Mouse (Mus musculus) midbrain, postnatal 0 days (tissue): Measurements from ENCODE around the gene Zfr2. TPM values are rescaled to one million over a fixed set of nuclear protein-coding genes. Genes with fewer than 3 reads are reported as not detected.

ENCODE experiments used
- ATAC-seq: fragments of 200-750 bp; cut with Nextera tagmentation; 2 replicates; pipeline ENCODE4 v1.8.0; 2017; ENCODE audit warnings: moderate number of reproducible peaks, mild to moderate bottlenecking, moderate TSS enrichment, moderate library complexity; ENCODE audit not compliant: low FRiP score
- DNase-seq: peaks from one replicate; pipeline ENCODE4 v3.0.0-alpha.2; 2015; ENCODE audit warnings: low spot score
- H3K27ac ChIP-seq: fragments of 300-500 bp; sonication (generic); 2 replicates; pipeline ENCODE4 v1.5.1; 2014; ENCODE audit warnings: low read depth, mild to moderate bottlenecking, low read length, mixed read lengths
- H3K27me3 ChIP-seq: fragments of 300-500 bp; sonication (generic); 2 replicates; pipeline ENCODE4 v1.6.1; 2014; ENCODE audit warnings: low read length, control low read depth, mixed read lengths; ENCODE audit not compliant: insufficient read depth
- H3K36me3 ChIP-seq: fragments of 300-500 bp; sonication (generic); 2 replicates; pipeline ENCODE4 v1.6.1; 2014; ENCODE audit warnings: low read length, control low read depth, mixed read lengths; ENCODE audit not compliant: insufficient read depth
- H3K4me1 ChIP-seq: fragments of 300-500 bp; sonication (generic); 2 replicates; pipeline ENCODE4 v1.6.1; 2014; ENCODE audit warnings: mild to moderate bottlenecking, control low read depth, antibody characterized with exemption, low read length, mixed read lengths; ENCODE audit not compliant: insufficient read depth
- H3K4me2 ChIP-seq: fragments of 300-500 bp; sonication (generic); 2 replicates; pipeline ENCODE4 v1.6.1; 2014; ENCODE audit warnings: low read depth, mild to moderate bottlenecking, low read length, mixed read lengths; ENCODE audit not compliant: poor library complexity, severe bottlenecking
- H3K4me3 ChIP-seq: fragments of 300-500 bp; sonication (generic); 2 replicates; pipeline ENCODE4 v1.5.1; 2014; ENCODE audit warnings: low read depth, mild to moderate bottlenecking, low read length, moderate library complexity
- H3K9ac ChIP-seq: fragments of 300-500 bp; sonication (generic); replicated peaks from 2 replicates; pipeline ENCODE4 v1.6.1; 2014; ENCODE audit warnings: mild to moderate bottlenecking, low read length, moderate library complexity, mixed read lengths; ENCODE audit not compliant: poor library complexity, severe bottlenecking
- H3K9me3 ChIP-seq: fragments of 300-500 bp; sonication (generic); 2 replicates; pipeline ENCODE4 v1.6.1; 2016; ENCODE audit warnings: low read length, control low read depth
- CTCF ChIP-seq: IDR thresholded peaks from 2 replicates; pipeline ENCODE4 v1.5.1; 2016; ENCODE audit warnings: antibody characterized with exemption, mild to moderate bottlenecking
- WGBS: fragments of 180-500 bp; shearing (Covaris S2); extraction: QIAGEN DNeasy Blood & Tissue Kit; methylation state at CpG from one replicate; pipeline ENCODE4 v1.1.7; 2014; 5-methylcytosine and 5-hydroxymethylcytosine counted together
- polyA plus RNA-seq: library from polyadenylated mRNA; unstranded; fragments of >200 nt; fragmentation: Nextera tagmentation; extraction: Ambion mirVana; gene quantifications from 2 replicates; pipeline ENCODE4 v1.2.1, GENCODE M21; 2015
- total RNA-seq: library from RNA; depleted of rRNA; stranded (reverse); fragments of >200 nt; gene quantifications from 2 replicates; pipeline ENCODE4 v1.2.3, GENCODE M21; 2014

Zfr2 gene
- total and polyA plus RNA-seq, 2 experiments from 2014 or later, result 25.3 to 61.3 TPM

DNA sequence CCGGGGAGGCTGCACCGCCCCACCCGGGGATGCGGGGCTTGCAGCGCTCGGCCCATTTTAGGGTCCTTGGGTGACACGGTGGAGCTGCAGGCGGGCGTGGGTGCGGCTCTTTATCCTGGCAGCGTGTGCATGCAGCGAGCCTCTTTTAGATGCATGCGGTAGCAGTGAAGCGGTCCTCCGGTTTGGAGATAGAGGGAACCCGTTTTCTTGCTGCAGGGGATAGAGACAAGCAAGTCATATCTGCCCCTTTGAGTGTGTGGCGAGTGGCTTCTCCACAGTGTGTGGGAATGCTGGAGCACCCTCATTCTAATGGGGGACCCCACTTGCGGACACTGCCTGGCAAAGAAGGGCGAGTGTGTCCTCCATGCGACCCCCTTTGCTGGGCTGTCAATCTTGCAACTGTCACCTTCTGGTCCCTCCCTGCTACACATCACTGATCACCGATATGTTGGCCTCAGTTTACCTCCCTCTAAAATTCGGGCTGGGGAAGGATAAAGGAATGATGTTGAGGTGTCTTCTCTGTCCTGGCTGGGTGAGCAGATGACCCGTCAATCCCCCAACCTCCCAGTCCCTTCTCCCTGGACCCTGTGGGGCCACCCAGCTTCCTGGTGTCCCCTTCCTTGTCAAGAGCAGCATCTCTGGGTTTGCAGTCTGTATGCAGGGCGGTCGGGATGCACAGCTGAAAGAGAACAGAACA lies 60.5 kb downstream of the Zfr2 start:
- Histone ChIP-seq H3K4me1 (peaks cover 18% of the 10 kb centered on the region), H3K36me3 (no peaks in the 10 kb centered on the region), H3K9ac (peak overlapping the region; percentile 92), H3K9me3 (no peaks in the 10 kb centered on the region), H3K27ac (peak overlapping the region; percentile 84), H3K4me2 (peak overlapping the region; percentile 94), H3K27me3 (no peaks in the 10 kb centered on the region), H3K4me3 (peak overlapping the region; percentile 70)
- no peak; the same call in 1 of the 2 replicates for ATAC-seq
- no peak; the same call in 1 of the 2 replicates for TF ChIP-seq CTCF
- WGBS, result 3% methylated on average over 25 of the region's 25 CpGs
- DNase-seq, result no peak

DNA sequence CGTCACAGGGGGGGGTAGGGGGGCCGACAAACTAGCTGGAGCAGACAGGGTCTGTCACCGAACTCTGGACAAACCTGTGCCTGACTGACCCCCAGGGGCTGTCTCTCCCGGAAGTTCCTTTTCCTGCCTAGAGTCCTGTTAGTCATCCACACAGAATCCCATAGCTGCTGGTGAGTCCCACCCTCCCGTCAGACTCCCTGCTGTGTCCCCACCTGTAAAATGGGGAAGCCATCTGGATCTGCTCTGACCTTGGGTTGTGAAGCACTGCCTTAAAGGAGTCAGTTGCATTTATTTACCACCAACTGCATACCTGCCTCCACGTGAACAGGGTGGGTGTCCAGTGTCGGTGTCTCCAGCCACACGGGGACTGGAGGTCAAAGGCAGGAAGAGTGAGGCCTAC lies 61.5 kb downstream of the Zfr2 start:
- WGBS, result 60% methylated on average over 8 of the region's 8 CpGs
- no peaks in the 10 kb centered on the region for H3K9me3 ChIP-seq
- peak overlapping the region; percentile 92 for H3K9ac ChIP-seq
- ATAC-seq, result no peak
- TF ChIP-seq CTCF, result no peak
- no peak overlapping the region for H3K27ac ChIP-seq
- peak overlapping the region; percentile 70 for H3K4me3 ChIP-seq
- H3K4me1 ChIP-seq, result peaks cover 18% of the 10 kb centered on the region
- H3K4me2 ChIP-seq, result peak overlapping the region; percentile 94
- H3K36me3 ChIP-seq, result no peaks in the 10 kb centered on the region
- DNase-seq, result no peak
- H3K27me3 ChIP-seq, result no peaks in the 10 kb centered on the region

DNA sequence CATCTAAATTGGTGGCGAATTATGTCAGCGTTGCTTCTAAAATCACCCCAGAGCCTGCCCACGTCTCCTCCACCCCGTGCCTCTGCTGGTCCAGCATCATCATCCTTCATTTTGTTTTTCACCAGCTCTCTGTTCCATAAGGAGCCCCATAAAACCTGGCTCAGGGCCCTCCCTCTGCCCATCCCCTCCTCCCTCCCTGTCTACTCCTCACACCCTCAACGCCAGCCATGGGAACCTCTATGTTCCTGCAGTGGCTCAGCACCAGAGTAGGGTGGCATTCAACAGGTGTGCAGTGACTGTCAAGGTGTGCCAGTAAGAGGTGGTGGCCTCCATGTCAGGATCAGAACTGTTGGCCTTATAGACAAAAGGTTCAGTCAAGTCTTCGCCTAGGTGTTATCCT lies 62.2 kb downstream of the Zfr2 start:
- DNase-seq (no peak), ATAC-seq (no peak)
- peak overlapping the region; percentile 94 for H3K4me2 ChIP-seq
- peaks cover 18% of the 10 kb centered on the region for H3K4me1 ChIP-seq
- no peaks in the 10 kb centered on the region for H3K36me3 ChIP-seq
- no peak overlapping the region for H3K27ac ChIP-seq
- no peak overlapping the region for H3K9ac ChIP-seq
- no peak for TF ChIP-seq CTCF
- H3K27me3 ChIP-seq, result no peaks in the 10 kb centered on the region
- no peaks in the 10 kb centered on the region for H3K9me3 ChIP-seq
- H3K4me3 ChIP-seq, result no peak overlapping the region; the same call in 1 of the 2 replicates
- whole genome bisulfite sequencing, result 96% methylated on average over 6 of the region's 6 CpGs

DNA sequence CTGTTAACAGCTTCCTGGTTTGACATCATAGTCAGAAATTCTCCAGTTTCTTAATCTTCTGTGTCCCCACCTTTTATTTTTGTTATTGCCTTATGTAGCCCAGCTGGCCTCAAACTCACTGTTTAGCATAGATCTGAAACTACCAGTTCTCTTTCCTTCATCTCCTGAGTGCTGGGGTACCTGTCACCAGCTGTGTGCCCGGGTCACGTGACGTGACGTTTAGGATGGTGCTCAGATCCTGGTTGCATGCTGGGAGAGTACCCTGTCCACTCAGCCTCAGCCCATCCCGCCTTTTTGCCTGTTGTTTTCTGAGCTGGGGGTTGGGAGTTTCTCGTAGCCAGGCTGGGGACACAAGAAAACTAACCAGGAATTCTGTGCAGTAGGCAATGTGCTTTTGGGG lies 64.3 kb downstream of the Zfr2 start:
- H3K27ac ChIP-seq, result no peak overlapping the region
- no peaks in the 10 kb centered on the region for H3K27me3 ChIP-seq
- H3K4me2 ChIP-seq, result no peak overlapping the region
- no peaks in the 10 kb centered on the region for H3K36me3 ChIP-seq
- TF ChIP-seq CTCF, result no peak
- peaks cover 18% of the 10 kb centered on the region for H3K4me1 ChIP-seq
- ATAC-seq (no peak), DNase-seq (no peak)
- 85% methylated on average over 6 of the region's 6 CpGs for WGBS
- H3K4me3 ChIP-seq, result no peak overlapping the region
- no peak overlapping the region; the same call in 1 of the 2 replicates for H3K9ac ChIP-seq
- no peaks in the 10 kb centered on the region for H3K9me3 ChIP-seq

DNA sequence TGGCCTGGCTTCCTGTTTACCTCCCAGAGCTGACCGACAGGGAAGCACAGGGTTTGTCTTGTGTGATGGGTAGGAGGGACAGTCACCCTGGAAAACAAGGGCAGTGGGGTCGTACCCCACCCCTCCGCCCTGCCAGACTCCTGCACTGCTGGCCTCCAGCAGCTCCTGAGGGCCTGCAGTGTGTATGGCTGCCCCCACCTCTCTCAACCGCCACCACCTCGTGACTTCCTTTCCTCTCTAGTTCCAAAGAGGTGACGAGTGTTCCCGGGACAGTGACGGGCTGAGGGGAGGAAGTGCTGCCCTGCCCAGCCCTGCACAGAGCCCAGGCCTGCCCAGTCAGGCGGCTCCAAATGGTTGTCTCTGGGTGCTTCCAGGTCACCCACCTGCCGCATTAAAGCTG lies 64.9 kb downstream of the Zfr2 start:
- no peaks in the 10 kb centered on the region for H3K9me3 ChIP-seq
- H3K4me3 ChIP-seq, result no peak overlapping the region
- TF ChIP-seq CTCF, result no peak
- H3K9ac ChIP-seq, result no peak overlapping the region
- no peaks in the 10 kb centered on the region for H3K27me3 ChIP-seq
- peaks cover 18% of the 10 kb centered on the region for H3K4me1 ChIP-seq
- no peaks in the 10 kb centered on the region for H3K36me3 ChIP-seq
- no peak overlapping the region for H3K27ac ChIP-seq
- no peak for DNase-seq
- H3K4me2 ChIP-seq, result no peak overlapping the region
- no peak for ATAC-seq
- WGBS, result 80% methylated on average over 10 of the region's 10 CpGs

DNA sequence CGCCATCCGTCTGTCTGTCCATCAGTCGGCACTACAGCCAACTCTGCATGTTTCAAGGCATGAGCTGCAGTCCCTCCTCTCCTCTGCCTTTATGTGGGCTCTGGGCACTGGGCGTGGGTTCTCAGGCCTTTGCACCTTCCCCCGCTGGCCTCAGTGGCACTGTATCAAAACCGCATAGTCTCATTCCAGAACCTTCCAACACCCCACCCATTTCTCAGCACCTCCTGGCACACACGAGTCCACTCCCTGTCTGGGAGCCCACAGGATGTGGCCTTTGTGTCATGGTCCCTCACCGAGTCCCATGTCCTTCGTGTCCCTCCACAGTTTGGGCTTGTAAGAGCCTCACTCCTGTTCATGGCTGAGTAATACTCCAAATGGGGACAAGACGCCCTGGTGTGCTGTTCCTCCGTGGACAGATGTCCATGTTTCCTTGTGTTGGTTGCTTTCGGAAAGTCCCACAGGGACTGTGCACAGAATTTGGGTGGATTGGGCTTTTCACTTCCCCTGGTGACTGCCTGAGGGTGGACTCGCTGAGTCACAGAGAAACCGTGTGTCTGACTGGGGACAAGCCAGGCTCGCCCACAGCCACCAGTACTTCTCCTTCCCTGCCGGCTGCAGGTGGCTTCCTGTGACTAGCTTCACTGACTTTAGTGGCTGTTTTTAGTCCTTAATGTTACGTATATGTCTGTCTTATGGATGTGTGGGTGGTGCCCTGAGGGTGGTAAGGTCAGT lies 65.6 kb downstream of the Zfr2 start:
- no peaks in the 10 kb centered on the region for H3K9me3 ChIP-seq
- no peak overlapping the region for H3K27ac ChIP-seq
- DNase-seq (no peak), ATAC-seq (no peak)
- H3K27me3 ChIP-seq, result no peaks in the 10 kb centered on the region
- peaks cover 18% of the 10 kb centered on the region for H3K4me1 ChIP-seq
- H3K9ac ChIP-seq, result no peak overlapping the region
- no peak overlapping the region for H3K4me3 ChIP-seq
- no peak for TF ChIP-seq CTCF
- H3K36me3 ChIP-seq, result no peaks in the 10 kb centered on the region
- WGBS, result 95% methylated on average over 17 of the region's 17 CpGs
- H3K4me2 ChIP-seq, result no peak overlapping the region
